Mouse (Mus musculus) olfactory bulb, adult 2 months (tissue): ENCODE measurements around the gene Atxn3. TPM values are rescaled to one million over a fixed set of nuclear protein-coding genes. Genes with fewer than 3 reads are reported as not detected.

ENCODE experiments used
- H3K27ac ChIP-seq: fragments of 200-500 bp; 2 replicates; pipeline ENCODE4 v1.5.1; 2012; ENCODE audit warnings: low read depth, low read length; ENCODE audit not compliant: insufficient read depth
- H3K4me1 ChIP-seq: fragments of 200-500 bp; 2 replicates; pipeline ENCODE4 v1.6.1; 2012; ENCODE audit warnings: low read length; ENCODE audit not compliant: control insufficient read depth, insufficient read depth
- H3K4me3 ChIP-seq: fragments of 200-500 bp; 2 replicates; pipeline ENCODE4 v1.5.1; 2012; ENCODE audit warnings: mild to moderate bottlenecking, low read depth, low read length, moderate library complexity; ENCODE audit not compliant: insufficient read depth
- CTCF ChIP-seq: fragments of 200-500 bp; IDR thresholded peaks from 2 replicates; pipeline ENCODE4 v1.5.1; 2012; ENCODE audit warnings: low read depth, mild to moderate bottlenecking, low read length, moderate library complexity; ENCODE audit not compliant: insufficient read depth
- POLR2A ChIP-seq: fragments of 200-500 bp; IDR thresholded peaks from 2 replicates; pipeline ENCODE4 v1.6.1; 2012; ENCODE audit warnings: mild to moderate bottlenecking, low read depth, low read length, moderate library complexity; ENCODE audit not compliant: insufficient read depth
- WGBS: fragments of 180-500 bp; shearing (Covaris S2); methylation state at CpG from one replicate; pipeline ENCODE4 v1.1.7; 2018; 5-methylcytosine and 5-hydroxymethylcytosine counted together
- polyA plus RNA-seq: library from polyadenylated mRNA; stranded (reverse); fragments of >200 nt; gene quantifications from 2 replicates; pipeline ENCODE4 v1.2.4, GENCODE M21; 2012; ENCODE audit warnings: low replicate concordance; ENCODE audit not compliant: missing spikeins, insufficient read depth, insufficient read length

Atxn3 gene
- polyA plus RNA-seq, 1 experiment: not detected

GRCm38 (mm10) chr12:101904170-101904569 lies 53.9 kb downstream of the Atxn3 start:
- Histone ChIP-seq H3K27ac (no peak overlapping the region), H3K4me3 (no peak overlapping the region), H3K4me1 (no peaks in the 10 kb centered on the region)
- TF ChIP-seq CTCF: no peak
- 93% methylated on average over 3 of the region's 3 CpGs for WGBS

DNA sequence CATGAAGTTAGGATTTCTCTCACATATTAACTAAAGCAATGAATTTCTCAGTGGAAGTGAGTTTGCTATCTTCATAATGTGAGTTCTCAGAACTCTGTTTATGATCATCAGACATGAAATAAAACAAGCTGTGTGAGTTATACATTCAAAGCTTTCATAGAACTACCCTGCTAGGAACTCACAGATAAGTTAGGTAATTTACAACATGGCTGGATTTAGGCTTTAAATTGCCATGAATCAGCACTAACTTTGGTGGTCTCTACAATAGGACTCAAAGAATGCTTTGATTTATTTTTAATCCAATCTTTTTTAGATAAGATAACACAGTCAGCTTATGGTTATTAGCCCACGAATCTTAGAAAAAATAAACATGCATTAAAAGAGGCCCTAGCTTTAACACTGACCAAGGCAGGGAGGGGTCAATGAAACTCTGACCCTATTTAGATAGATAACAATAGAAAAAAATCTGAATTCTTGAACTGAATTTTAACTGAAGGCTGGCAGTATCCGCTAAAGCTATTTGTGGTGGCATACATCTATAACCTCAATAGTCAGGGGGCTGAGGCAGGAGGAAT lies 58.3 kb downstream of the Atxn3 start:
- Histone ChIP-seq H3K4me1 (peaks cover 3% of the 10 kb centered on the region; the same call in 1 of the 2 replicates), H3K4me3 (no peak overlapping the region), H3K27ac (no peak overlapping the region)
- TF ChIP-seq POLR2A (no peak), CTCF (no peak)
- WGBS: 89% methylated on average over 2 of the region's 2 CpGs

DNA sequence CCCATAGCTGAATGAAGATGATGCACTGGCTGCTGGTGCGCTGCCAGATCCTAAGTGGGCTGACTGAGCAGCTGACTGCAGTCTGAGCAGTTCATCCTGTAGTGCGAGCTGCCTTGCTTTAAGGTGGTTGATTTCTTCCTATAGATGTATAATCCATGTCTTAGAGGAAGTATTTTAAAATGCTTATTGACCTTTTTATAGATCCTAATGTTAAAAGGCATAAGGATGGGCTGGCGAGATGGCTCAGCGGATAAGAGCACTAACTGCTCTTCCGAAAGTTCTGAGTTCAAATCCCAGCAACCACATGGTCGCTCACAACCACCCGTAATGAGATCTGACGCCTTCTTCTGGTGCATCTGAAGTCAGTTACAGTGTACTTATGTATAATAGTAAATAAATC lies 59.1 kb downstream of the Atxn3 start:
- Histone ChIP-seq H3K4me1 (peaks cover 3% of the 10 kb centered on the region; the same call in 1 of the 2 replicates), H3K27ac (no peak overlapping the region), H3K4me3 (no peak overlapping the region)
- 98% methylated on average over 8 of the region's 8 CpGs for WGBS
- TF ChIP-seq POLR2A: no peak
- no peak for TF ChIP-seq CTCF

DNA sequence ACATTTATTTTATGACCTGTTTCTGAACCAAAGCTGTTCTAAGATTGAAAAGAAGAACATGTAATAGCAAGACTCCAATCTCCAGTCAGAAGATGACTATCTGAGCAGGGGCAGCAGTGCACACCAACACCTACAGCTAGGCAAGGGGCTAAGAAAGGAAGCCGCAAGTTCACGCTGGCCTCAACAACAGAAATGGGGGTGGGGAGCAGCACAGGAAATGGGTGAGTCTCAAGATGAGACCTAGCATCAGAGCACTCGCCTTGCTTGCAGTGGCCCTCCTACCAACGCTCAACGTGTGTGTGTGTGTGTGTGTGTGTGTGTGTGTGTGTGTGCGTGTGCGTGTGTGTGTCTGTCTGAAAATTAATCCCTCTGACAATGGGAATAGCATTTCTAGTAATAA lies 60.9 kb downstream of the Atxn3 start:
- TF ChIP-seq POLR2A (no peak), CTCF (no peak)
- H3K4me3 ChIP-seq: no peak overlapping the region
- WGBS: 80% methylated on average over 7 of the region's 7 CpGs

DNA sequence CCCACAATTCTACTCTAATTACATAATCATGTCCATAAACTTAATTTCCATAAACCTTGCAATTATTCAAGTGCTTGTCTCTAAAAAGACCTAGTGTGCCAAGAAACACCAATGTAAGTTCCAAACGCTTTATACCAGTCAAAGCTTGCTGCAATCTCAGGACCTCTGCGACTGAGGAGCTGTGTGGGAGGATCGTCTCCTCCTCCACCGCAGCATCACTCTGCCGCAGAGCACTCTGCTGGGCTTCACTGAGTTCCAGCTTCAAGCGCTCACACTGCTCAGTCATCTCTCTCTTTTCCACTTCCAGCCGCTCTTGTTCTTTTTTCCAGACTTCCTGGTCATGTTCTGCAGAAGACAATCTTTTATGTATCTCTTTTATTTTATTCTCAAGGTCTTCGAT lies 64.8 kb downstream of the Atxn3 start:
- no peak overlapping the region for H3K4me3 ChIP-seq
- peaks cover 5% of the 10 kb centered on the region; the same call in 1 of the 2 replicates for H3K4me1 ChIP-seq
- H3K27ac ChIP-seq: no peak overlapping the region
- no peak for TF ChIP-seq CTCF
- TF ChIP-seq POLR2A: no peak
- 45% methylated on average over 8 of the region's 8 CpGs for WGBS

More for the DNA sequence above, 60.9 kb downstream of the Atxn3 start:
- H3K4me1 ChIP-seq: peaks cover 3% of the 10 kb centered on the region; the same call in 1 of the 2 replicates
- H3K27ac ChIP-seq: no peak overlapping the region

- 97% methylated on average over 2 of the region's 2 CpGs for WGBS
- TF ChIP-seq POLR2A: no peak
- no peak for TF ChIP-seq CTCF
- Histone ChIP-seq H3K4me1 (peaks cover 5% of the 10 kb centered on the region; the same call in 1 of the 2 replicates), H3K27ac (no peak overlapping the region), H3K4me3 (no peak overlapping the region)
Observed at GRCm38 (mm10) chr12:101892832-101893231, 65.2 kb downstream of the Atxn3 start.

DNA sequence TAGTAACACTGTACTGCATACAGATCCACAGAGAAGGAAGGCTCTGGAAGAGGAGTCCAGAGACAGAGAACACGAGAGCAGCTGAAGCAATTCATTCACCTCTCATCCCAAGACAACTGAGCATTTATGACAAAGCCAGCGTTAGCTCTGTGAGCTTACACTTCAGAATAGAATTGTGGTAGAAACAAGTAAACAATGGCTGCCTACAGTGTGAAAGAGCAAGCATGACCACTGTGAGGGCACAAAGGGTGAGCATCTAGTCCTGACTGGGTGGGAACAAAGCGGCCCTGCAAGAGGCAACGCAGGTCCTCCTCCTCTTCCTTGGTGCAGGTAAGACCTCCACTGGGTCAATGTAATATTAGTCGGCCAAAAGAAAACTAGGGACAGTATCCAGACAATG lies 67.0 kb downstream of the Atxn3 start:
- TF ChIP-seq POLR2A: no peak
- TF ChIP-seq CTCF: no peak
- no peak overlapping the region for H3K27ac ChIP-seq
- H3K4me3 ChIP-seq: no peak overlapping the region
- 66% methylated on average over 5 of the region's 5 CpGs for WGBS
- H3K4me1 ChIP-seq: peaks cover 2% of the 10 kb centered on the region; the same call in 1 of the 2 replicates

DNA sequence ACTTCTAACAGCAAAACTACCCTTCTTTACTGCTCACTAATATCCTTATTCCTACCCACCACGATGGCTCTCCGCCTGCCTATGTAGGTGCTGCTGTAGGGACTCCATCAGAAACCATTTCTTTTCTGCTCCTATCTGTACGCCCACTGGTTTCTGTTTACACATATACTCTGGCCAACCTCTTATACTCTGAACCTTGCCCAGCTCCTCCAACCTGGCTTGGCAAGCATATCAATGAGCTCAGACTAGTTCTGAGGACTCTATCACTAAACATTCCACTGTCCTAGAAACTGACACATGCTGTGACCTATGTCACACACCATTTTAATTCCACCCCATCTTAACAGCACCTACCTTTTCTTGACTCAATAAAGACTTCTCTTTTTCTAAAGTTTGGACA lies 68.7 kb downstream of the Atxn3 start:
- H3K4me1 ChIP-seq: peaks cover 2% of the 10 kb centered on the region; the same call in 1 of the 2 replicates
- 96% methylated on average over 3 of the region's 3 CpGs for WGBS
- no peak for TF ChIP-seq CTCF
- no peak for TF ChIP-seq POLR2A
- H3K4me3 ChIP-seq: no peak overlapping the region
- H3K27ac ChIP-seq: no peak overlapping the region

DNA sequence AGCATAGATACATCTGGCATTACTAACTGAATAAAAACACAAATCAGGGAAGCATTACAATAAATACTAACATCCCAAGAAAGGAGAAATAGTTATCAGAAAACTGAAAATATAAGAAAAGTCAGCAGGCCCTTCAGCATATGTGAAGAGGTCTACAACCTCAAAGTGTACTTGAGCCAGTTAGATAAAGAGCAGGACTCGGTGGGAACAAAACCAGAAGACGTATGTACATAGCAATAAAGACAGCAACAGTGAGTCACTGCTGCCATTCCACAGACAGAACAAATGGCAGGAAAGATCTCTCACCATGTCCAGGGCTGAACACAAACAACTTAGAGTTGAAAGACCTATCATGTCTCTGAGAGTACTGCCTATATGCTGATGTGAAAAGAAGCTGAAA lies 69.7 kb downstream of the Atxn3 start:
- 91% methylated on average over 2 of the region's 2 CpGs for WGBS
- no peak overlapping the region for H3K27ac ChIP-seq
- no peak overlapping the region for H3K4me3 ChIP-seq
- H3K4me1 ChIP-seq: peaks cover 2% of the 10 kb centered on the region; the same call in 1 of the 2 replicates
- no peak for TF ChIP-seq POLR2A
- no peak for TF ChIP-seq CTCF
